1 mouse cellular context compared by ENCODE assay signal in genomic region chr5:117939402-117939801, GRCm38 (mm10).
A peak's percentile ranks its signal among the peaks of the same experiment; 100 is the strongest.
TF ChIP-seq lines count a peak whose summit lies in the region.

No protein-coding gene starts in this region.

TF ChIP-seq in MEL, 35 proteins besides CTCF, POLR2A, EP300 and RAD21 (continued from another document):
- TF ChIP-seq ELF1 (IDR thresholded peaks at IDR 0.05; ENCODE audit: low read depth, low read length) (peak; percentile 57), SMC3 (IDR thresholded peaks at IDR 0.05; ENCODE audit: low read depth, low read length) (no peak), USF2 (IDR thresholded peaks at IDR 0.05; ENCODE audit: borderline replicate concordance in 1 of 2, insufficient read depth in 1 of 2, low read depth in 1 of 2, low read length in 2 of 2) (no peak), MAX (IDR thresholded peaks at IDR 0.05; ENCODE audit: low read length) (no peak), CHD1 (IDR thresholded peaks at IDR 0.05; ENCODE audit: low read depth, low read length) (no peak)
TF ChIP-seq in MEL: peak in this region for 4.
